Mouse (Mus musculus) neural tube, embryonic 15.5 days (tissue): Measurements from ENCODE around the gene Psap. TPM values are rescaled to one million over a fixed set of nuclear protein-coding genes. Genes with fewer than 3 reads are reported as not detected.

Experiments used
- ATAC-seq: fragments of 200-750 bp; cut with Nextera tagmentation; 2 replicates; pipeline ENCODE4 v1.8.0; 2017; ENCODE audit warnings: mild to moderate bottlenecking, moderate TSS enrichment, moderate library complexity; ENCODE audit not compliant: low FRiP score
- H3K27ac ChIP-seq: fragments of 300-500 bp; sonication (generic); replicated peaks from 2 replicates; pipeline ENCODE4 v1.5.1; 2015; ENCODE audit warnings: mild to moderate bottlenecking, inconsistent platforms
- H3K27me3 ChIP-seq: fragments of 300-500 bp; sonication (generic); replicated peaks from 2 replicates; pipeline ENCODE4 v1.6.1; 2015; ENCODE audit warnings: inconsistent platforms
- H3K36me3 ChIP-seq: fragments of 300-500 bp; sonication (generic); 2 replicates; pipeline ENCODE4 v1.6.1; 2015; ENCODE audit warnings: inconsistent platforms
- H3K4me1 ChIP-seq: fragments of 300-500 bp; sonication (generic); 2 replicates; pipeline ENCODE4 v1.6.1; 2015; ENCODE audit warnings: inconsistent platforms
- H3K4me2 ChIP-seq: fragments of 300-500 bp; sonication (generic); 2 replicates; pipeline ENCODE4 v1.6.1; 2015; ENCODE audit warnings: inconsistent platforms, mild to moderate bottlenecking, moderate library complexity
- H3K4me3 ChIP-seq: fragments of 300-500 bp; sonication (generic); replicated peaks from 2 replicates; pipeline ENCODE4 v1.5.1; 2015; ENCODE audit warnings: mild to moderate bottlenecking, inconsistent platforms
- H3K9ac ChIP-seq: fragments of 300-500 bp; sonication (generic); replicated peaks from 2 replicates; pipeline ENCODE4 v1.6.1; 2015; ENCODE audit warnings: mild to moderate bottlenecking, inconsistent platforms
- H3K9me3 ChIP-seq: fragments of 300-500 bp; sonication (generic); replicated peaks from 2 replicates; pipeline ENCODE4 v1.6.1; 2016; ENCODE audit warnings: inconsistent platforms
- WGBS: fragments of 180-500 bp; shearing (Covaris S2); methylation state at CpG from one replicate; pipeline ENCODE4 v1.1.7; 2015; ENCODE audit warnings: mixed read lengths; 5-methylcytosine and 5-hydroxymethylcytosine counted together
- polyA plus RNA-seq: library from polyadenylated mRNA; unstranded; fragments of >200 nt; fragmentation: Nextera tagmentation; extraction: Ambion mirVana; gene quantifications from 2 replicates; pipeline ENCODE4 v1.2.1, GENCODE M21; 2015

The Psap gene
- polyA plus RNA-seq, 1 experiment from 2014 or later, result 220 TPM

DNA sequence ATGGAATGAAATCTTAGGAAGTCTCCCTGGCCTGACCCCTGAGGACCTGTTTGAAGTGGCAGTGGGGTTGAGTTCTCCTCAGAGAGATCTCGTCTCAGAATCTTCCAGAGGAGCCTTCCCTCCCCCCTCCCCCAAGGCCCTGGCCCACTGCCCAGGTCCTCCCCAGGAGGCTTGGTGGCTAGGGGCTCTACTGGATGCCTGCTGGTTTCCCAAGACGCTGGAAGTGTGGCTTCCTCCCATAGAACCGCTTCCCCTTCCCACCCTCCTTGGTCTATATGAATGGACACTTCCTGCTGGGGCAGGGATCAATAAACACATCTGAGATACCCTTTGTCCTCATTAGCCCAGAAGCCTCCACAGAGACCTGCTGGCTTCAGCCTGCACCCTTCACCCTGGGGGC lies 73.8 kb downstream of the Psap start:
- H3K9ac ChIP-seq, result no peak overlapping the region
- no peak overlapping the region for H3K4me2 ChIP-seq
- 15% methylated on average over 3 of the region's 3 CpGs for WGBS
- H3K9me3 ChIP-seq, result no peaks in the 10 kb centered on the region
- no peaks in the 10 kb centered on the region for H3K36me3 ChIP-seq
- H3K4me3 ChIP-seq, result no peak overlapping the region
- H3K4me1 ChIP-seq, result peaks cover 37% of the 10 kb centered on the region
- peaks cover 12% of the 10 kb centered on the region for H3K27me3 ChIP-seq
- no peak; the same call in 1 of the 2 replicates for ATAC-seq
- peak overlapping the region; percentile 69 for H3K27ac ChIP-seq

- no peak overlapping the region for H3K9ac ChIP-seq
- peaks cover 30% of the 10 kb centered on the region for H3K4me1 ChIP-seq
- H3K9me3 ChIP-seq, result no peaks in the 10 kb centered on the region
- ATAC-seq, result peak; percentile 56; the same call in 1 of the 2 replicates
- H3K4me2 ChIP-seq, result no peak overlapping the region
- no peak overlapping the region for H3K4me3 ChIP-seq
- no peaks in the 10 kb centered on the region for H3K36me3 ChIP-seq
- H3K27me3 ChIP-seq, result peaks cover 5% of the 10 kb centered on the region
- 17% methylated on average over 7 of the region's 7 CpGs for WGBS
- H3K27ac ChIP-seq, result peak overlapping the region; percentile 69
Measured at GRCm38 (mm10) chr10:60351761-60352455, 74.5 kb downstream of the Psap start.

Other genes with a start within 250 kb of the Psap start
- 114 and 122 TPM in 2 replicates for gene Spock2, start 171.4 kb upstream of the Psap start, polyA plus RNA-seq
- 1.9 and 2.0 TPM in 2 replicates for gene Chst3, start 58.4 kb upstream of the Psap start, polyA plus RNA-seq
- gene Vsir, start 69.2 kb downstream of the Psap start, polyA plus RNA-seq, result 4.5 and 4.6 TPM in 2 replicates
- gene Gm17455, start 122.1 kb downstream of the Psap start, polyA plus RNA-seq, result 11.3 and 12.5 TPM in 2 replicates